9 mouse cellular contexts compared by ENCODE assay signal in the genomic region with DNA sequence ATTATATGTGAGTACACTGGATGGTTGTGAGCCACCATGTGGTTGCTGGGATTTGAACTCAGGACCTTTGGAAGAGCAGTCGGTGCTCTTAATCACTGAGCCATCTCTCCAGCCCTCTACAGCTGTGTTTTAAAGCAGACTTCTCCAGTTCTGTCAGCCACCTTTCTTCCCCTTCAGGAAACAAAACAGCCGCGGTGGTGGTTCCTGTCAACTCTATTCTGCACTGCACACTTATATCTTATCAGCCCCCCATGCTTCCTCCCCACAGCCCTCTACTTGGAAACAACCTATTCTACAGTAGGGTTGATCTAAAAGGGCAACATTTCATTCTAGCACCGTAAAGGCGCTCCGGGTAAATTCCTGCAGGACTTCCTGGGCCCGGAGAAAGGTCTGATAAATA. TPM values are rescaled to one million over a fixed set of nuclear protein-coding genes. Genes with fewer than 3 reads are reported as not detected.
DNase-seq lines count a peak whose midpoint lies in the region; ATAC-seq and TF ChIP-seq lines count a peak whose summit lies in the region.
"Had no signal": no experiment of that assay in that cellular context is flagged by ENCODE, and none has a peak within 500 bp of the region (broad histone marks: within the 10 kb centered on the region; RNA-seq: fewer than 3 reads in every experiment).

No protein-coding gene starts in this region.

- no peak for DNase-seq in kidney, adult 8-10 months
- no peak for DNase-seq in embryonic facial prominence, embryonic 10.5 days (ENCODE audit: low spot score)
- no peak for DNase-seq in embryo, embryonic 9.5 days (ENCODE audit: extremely low spot score)
- DNase-seq in right cerebral cortex, adult 18-20 months, result no peak
- no peak for DNase-seq in yolk sac, embryonic 10.5 days (ENCODE audit: low spot score)

- H3K27ac ChIP-seq in kidney, embryonic 16.5 days (ENCODE audit: low read length), result no peak overlapping the region
- no peak overlapping the region for H3K27ac ChIP-seq in embryonic facial prominence, embryonic 10.5 days (replicated peaks)
- no peak overlapping the region for H3K27ac ChIP-seq in intestine, embryonic 16.5 days (ENCODE audit: low read length)

- H3K79me2 ChIP-seq in myocyte (ENCODE audit: control insufficient read depth, insufficient read depth), result no peaks in the 10 kb centered on the region

- peak overlapping the region; percentile 69 for H3K4me2 ChIP-seq in kidney, embryonic 16.5 days (replicated peaks; ENCODE audit: low read depth, low read length)
- H3K4me2 ChIP-seq in intestine, embryonic 16.5 days (ENCODE audit: low read depth, low read length), result peak overlapping the region; percentile 73; the same call in 1 of the 2 replicates
- peak overlapping the region; percentile 70 for H3K4me2 ChIP-seq in myocyte (ENCODE audit: low read depth)

- WGBS in kidney, embryonic 16.5 days, result 60% methylated on average over 7 of the region's 7 CpGs
- WGBS in embryonic facial prominence, embryonic 10.5 days, result 66% methylated on average over 7 of the region's 7 CpGs
- WGBS in intestine, embryonic 16.5 days, result 51% methylated on average over 7 of the region's 7 CpGs

- no peak for TF ChIP-seq POLR2A in myocyte (IDR thresholded peaks at IDR 0.05; ENCODE audit: insufficient read length, low read depth)

- H3ac ChIP-seq in myocyte (ENCODE audit: control insufficient read depth, insufficient read length), result peak overlapping the region; percentile 22

- peak overlapping the region; percentile 87 for H3K9ac ChIP-seq in kidney, embryonic 16.5 days (replicated peaks; ENCODE audit: low read length)
- H3K9ac ChIP-seq in intestine, embryonic 16.5 days (ENCODE audit: low read depth, low read length), result 0 out of 2 replicates have a peak overlapping the region, but pooled peaks have one; percentile 77

- 0 out of 2 replicates have a peak, but pooled peaks cover 2% of the 10 kb centered on the region for H3K4me1 ChIP-seq in kidney, embryonic 16.5 days (ENCODE audit: insufficient read depth, low read length)
- H3K4me1 ChIP-seq in embryonic facial prominence, embryonic 10.5 days, result peaks cover 18% of the 10 kb centered on the region
- 0 out of 2 replicates have a peak, but pooled peaks cover 3% of the 10 kb centered on the region for H3K4me1 ChIP-seq in intestine, embryonic 16.5 days (ENCODE audit: control insufficient read depth, insufficient read depth, low read length)

- H3K9me3 ChIP-seq in kidney, embryonic 16.5 days (ENCODE audit: low read length), result no peaks in the 10 kb centered on the region; the same call in 1 of the 2 replicates
- no peaks in the 10 kb centered on the region for H3K9me3 ChIP-seq in embryonic facial prominence, embryonic 10.5 days
- H3K9me3 ChIP-seq in intestine, embryonic 16.5 days (ENCODE audit: control insufficient read depth, low read length), result no peaks in the 10 kb centered on the region

- peak overlapping the region; percentile 69 for H3K4me3 ChIP-seq in kidney, embryonic 16.5 days (ENCODE audit: low read length)
- H3K4me3 ChIP-seq in embryonic facial prominence, embryonic 10.5 days, result peak overlapping the region; percentile 67
- peak overlapping the region; percentile 66 for H3K4me3 ChIP-seq in intestine, embryonic 16.5 days (ENCODE audit: low read length)
- peak overlapping the region; percentile 31 for H3K4me3 ChIP-seq in myocyte

- no peaks in the 10 kb centered on the region for H3K27me3 ChIP-seq in kidney, embryonic 16.5 days (ENCODE audit: insufficient read depth, low read length)
- no peaks in the 10 kb centered on the region for H3K27me3 ChIP-seq in embryonic facial prominence, embryonic 10.5 days (replicated peaks; ENCODE audit: low read depth, poor library complexity, severe bottlenecking)
- H3K27me3 ChIP-seq in intestine, embryonic 16.5 days (replicated peaks; ENCODE audit: control insufficient read depth, insufficient read depth, low read length), result no peaks in the 10 kb centered on the region
- H3K27me3 ChIP-seq in myocyte (ENCODE audit: control insufficient read depth, insufficient read depth, insufficient read length), result no peaks in the 10 kb centered on the region
- H3K27me3 ChIP-seq: Patski had no signal

- no peaks in the 10 kb centered on the region for H3K36me3 ChIP-seq in kidney, embryonic 16.5 days (ENCODE audit: insufficient read depth, low read length)
- no peaks in the 10 kb centered on the region for H3K36me3 ChIP-seq in embryonic facial prominence, embryonic 10.5 days (replicated peaks)
- H3K36me3 ChIP-seq in intestine, embryonic 16.5 days (ENCODE audit: control insufficient read depth, insufficient read depth, low read length), result no peaks in the 10 kb centered on the region
- H3K36me3 ChIP-seq in myocyte (ENCODE audit: control insufficient read depth, insufficient read depth), result no peaks in the 10 kb centered on the region

- no peak for ATAC-seq in kidney, embryonic 16.5 days (ENCODE audit: low FRiP score, low TSS enrichment)
- ATAC-seq in intestine, embryonic 16.5 days, result no peak

TF ChIP-seq in myocyte, 11 proteins besides CTCF, POLR2A, EP300 and RAD21:
- no peak for TF ChIP-seq REST (IDR thresholded peaks at IDR 0.05; ENCODE audit: insufficient read depth, insufficient read length)
- no peak for TF ChIP-seq TCF12 (IDR thresholded peaks at IDR 0.05; ENCODE audit: insufficient read depth, poor library complexity, severe bottlenecking)
- TF ChIP-seq SRF (IDR thresholded peaks at IDR 0.05; ENCODE audit: control insufficient read depth, insufficient read length, low read depth), result no peak
- TF ChIP-seq MAX (IDR thresholded peaks at IDR 0.05; ENCODE audit: low read depth), result no peak
- TF ChIP-seq POLR2AphosphoS2 (IDR thresholded peaks at IDR 0.05; ENCODE audit: insufficient read length, low read depth), result no peak
- no peak for TF ChIP-seq USF1 (IDR thresholded peaks at IDR 0.05; ENCODE audit: low read depth)
- TF ChIP-seq CEBPB (IDR thresholded peaks at IDR 0.05; ENCODE audit: insufficient read depth, poor library complexity, severe bottlenecking), result no peak
- no peak for TF ChIP-seq MYOD1 (IDR thresholded peaks at IDR 0.05; ENCODE audit: control insufficient read depth in 1 of 3, insufficient read length in 2 of 3, low read depth in 2 of 3)
- no peak for TF ChIP-seq MYOG (IDR thresholded peaks at IDR 0.05; ENCODE audit: control insufficient read depth in 1 of 3, insufficient read depth in 1 of 3, insufficient read length in 2 of 3, low read depth in 2 of 3)
- TF ChIP-seq E2F4 (IDR thresholded peaks at IDR 0.05; ENCODE audit: insufficient read depth), result no peak
- no peak for TF ChIP-seq TCF3 (IDR thresholded peaks at IDR 0.05; ENCODE audit: insufficient read length, low read depth)

RNA-seq across cellular contexts. Expression of gene Ttll13, which starts 0.7 kb away (rescaled TPM):
- polyA plus RNA-seq in kidney, embryonic 16.5 days (2015; fragmentation: Nextera tagmentation; extraction: Ambion mirVana), result 0.87 and 1.4 TPM in 2 replicates
- 0.57 and 0.89 TPM in 2 replicates for polyA plus RNA-seq in embryonic facial prominence, embryonic 10.5 days (2016; fragmentation: Nextera tagmentation; extraction: Ambion mirVana)
- 0.56 and 0.69 TPM in 2 replicates for polyA plus RNA-seq in intestine, embryonic 16.5 days (2015; fragmentation: Nextera tagmentation; extraction: Ambion mirVana)
- 0.24 TPM for polyA plus RNA-seq in myocyte (2012; fragmentation: generic; extraction: Trizol)

RNA-seq across cellular contexts. Expression of gene Ngrn, which starts 14.2 kb away (rescaled TPM):
- 51.7 and 51.9 TPM in 2 replicates for polyA plus RNA-seq in kidney, embryonic 16.5 days (2015; fragmentation: Nextera tagmentation; extraction: Ambion mirVana)
- 42.7 and 43.2 TPM in 2 replicates for polyA plus RNA-seq in embryonic facial prominence, embryonic 10.5 days (2016; fragmentation: Nextera tagmentation; extraction: Ambion mirVana)
- polyA plus RNA-seq in intestine, embryonic 16.5 days (2015; fragmentation: Nextera tagmentation; extraction: Ambion mirVana), result 52.0 and 57.8 TPM in 2 replicates
- 55.0 TPM for polyA plus RNA-seq in myocyte (2012; fragmentation: generic; extraction: Trizol)

RNA-seq across cellular contexts. Expression of gene Gdpgp1, which starts 14.2 kb away (rescaled TPM):
- 3.5 and 4.0 TPM in 2 replicates for polyA plus RNA-seq in kidney, embryonic 16.5 days (2015; fragmentation: Nextera tagmentation; extraction: Ambion mirVana)
- 6.6 and 6.7 TPM in 2 replicates for polyA plus RNA-seq in embryonic facial prominence, embryonic 10.5 days (2016; fragmentation: Nextera tagmentation; extraction: Ambion mirVana)
- polyA plus RNA-seq in intestine, embryonic 16.5 days (2015; fragmentation: Nextera tagmentation; extraction: Ambion mirVana), result 7.6 and 8.1 TPM in 2 replicates
- 0.91 TPM for polyA plus RNA-seq in myocyte (2012; fragmentation: generic; extraction: Trizol)

RNA-seq across cellular contexts. Expression of gene Cib1, which starts 14.2 kb away (rescaled TPM):
- 131 and 144 TPM in 2 replicates for polyA plus RNA-seq in kidney, embryonic 16.5 days (2015; fragmentation: Nextera tagmentation; extraction: Ambion mirVana)
- polyA plus RNA-seq in embryonic facial prominence, embryonic 10.5 days (2016; fragmentation: Nextera tagmentation; extraction: Ambion mirVana), result 67.4 and 70.8 TPM in 2 replicates
- 285 and 306 TPM in 2 replicates for polyA plus RNA-seq in intestine, embryonic 16.5 days (2015; fragmentation: Nextera tagmentation; extraction: Ambion mirVana)
- 98.7 TPM for polyA plus RNA-seq in myocyte (2012; fragmentation: generic; extraction: Trizol)

RNA-seq across cellular contexts. Expression of gene Vps33b, which starts 22.6 kb away (rescaled TPM):
- polyA plus RNA-seq in kidney, embryonic 16.5 days (2015; fragmentation: Nextera tagmentation; extraction: Ambion mirVana), result 11.4 and 17.0 TPM in 2 replicates
- 17.3 and 18.0 TPM in 2 replicates for polyA plus RNA-seq in embryonic facial prominence, embryonic 10.5 days (2016; fragmentation: Nextera tagmentation; extraction: Ambion mirVana)
- polyA plus RNA-seq in intestine, embryonic 16.5 days (2015; fragmentation: Nextera tagmentation; extraction: Ambion mirVana), result 15.9 and 16.1 TPM in 2 replicates
- polyA plus RNA-seq in myocyte (2012; fragmentation: generic; extraction: Trizol), result 4.8 TPM
